Comparison of ENCODE assay signal across 21 mouse cellular contexts in genomic region chr3:95850611-95851010, GRCm38 (mm10). TPM values are rescaled to one million over a fixed set of nuclear protein-coding genes. Genes with fewer than 3 reads are reported as not detected.
DNase-seq lines count a peak whose midpoint lies in the region; ATAC-seq and TF ChIP-seq lines count a peak whose summit lies in the region.
"Had no signal": no experiment of that assay in that cellular context is flagged by ENCODE, and none has a peak within 500 bp of the region (broad histone marks: within the 10 kb centered on the region; RNA-seq: fewer than 3 reads in every experiment).

No protein-coding gene starts in this region.

- no peaks in the 10 kb centered on the region for H3K27me3 ChIP-seq in heart, embryonic 12.5 days (replicated peaks)
- no peaks in the 10 kb centered on the region for H3K27me3 ChIP-seq in heart, embryonic 16.5 days (ENCODE audit: control insufficient read depth, insufficient read depth, low read length)
- H3K27me3 ChIP-seq in MEL (ENCODE audit: control insufficient read depth in 1 of 2, insufficient read depth in 2 of 2, low read length in 2 of 2) = no peaks in the 10 kb centered on the region
- no peaks in the 10 kb centered on the region for H3K27me3 ChIP-seq in liver, embryonic 14.5 days (ENCODE audit: control insufficient read depth, insufficient read depth, low read length)
- H3K27me3 ChIP-seq: CH12.LX; forebrain, embryonic 13.5 days; intestine, embryonic 15.5 days had no signal

- no peak for TF ChIP-seq POLR2A in MEL (IDR thresholded peaks at IDR 0.05; ENCODE audit: control insufficient read depth in 1 of 2, insufficient read depth in 1 of 2, low read depth in 1 of 2, low read length in 2 of 2, poor library complexity in 1 of 2)

- no peak for TF ChIP-seq RAD21 in MEL (IDR thresholded peaks at IDR 0.05; ENCODE audit: low read depth, low read length)

- peaks cover 73% of the 10 kb centered on the region for H3K36me3 ChIP-seq in heart, embryonic 12.5 days
- peaks cover 59% of the 10 kb centered on the region for H3K36me3 ChIP-seq in heart, embryonic 16.5 days (ENCODE audit: control insufficient read depth, insufficient read depth)
- H3K36me3 ChIP-seq in MEL (ENCODE audit: control insufficient read depth in 1 of 2, insufficient read depth in 2 of 2, low read length in 2 of 2) = peaks cover 47 to 74% of the 10 kb centered on the region in 2 experiments
- peaks cover 68% of the 10 kb centered on the region for H3K36me3 ChIP-seq in liver, embryonic 14.5 days (replicated peaks; ENCODE audit: control insufficient read depth, insufficient read depth, low read depth)

- TF ChIP-seq EP300 in MEL (IDR thresholded peaks at IDR 0.05; ENCODE audit: low read depth in 1 of 2, low read length in 2 of 2) = no peak; a peak in 1 of 4 replicates
- no peak for TF ChIP-seq EP300 in liver, embryonic 14.5 days (IDR thresholded peaks at IDR 0.05; ENCODE audit: low read depth)

- peaks cover 26% of the 10 kb centered on the region for H3K79me2 ChIP-seq in MEL (ENCODE audit: control insufficient read depth, insufficient read depth, low read length, poor library complexity)

- TF ChIP-seq CTCF in MEL (IDR thresholded peaks at IDR 0.05 in 2 of 3, conservative IDR thresholded peaks at IDR 0.05 in 1 of 3; ENCODE audit: control insufficient read depth in 1 of 3, insufficient read depth in 1 of 3, low read depth in 2 of 3, low read length in 3 of 3, poor library complexity in 1 of 3, severe bottlenecking in 1 of 3) = no peak
- no peak for TF ChIP-seq CTCF in liver, embryonic 14.5 days (IDR thresholded peaks at IDR 0.05; ENCODE audit: low read depth)

- H3K4me1 ChIP-seq in heart, embryonic 12.5 days (replicated peaks) = peaks cover 10% of the 10 kb centered on the region
- peaks cover 15% of the 10 kb centered on the region for H3K4me1 ChIP-seq in heart, embryonic 16.5 days (ENCODE audit: control insufficient read depth, insufficient read depth, low read length)
- H3K4me1 ChIP-seq in MEL (ENCODE audit: control insufficient read depth in 1 of 2, insufficient read depth in 2 of 2, low read length in 2 of 2) = peaks cover 13 to 18% of the 10 kb centered on the region in 2 experiments; a peak in 3 of 4 replicates
- peaks cover 18 to 19% of the 10 kb centered on the region in 2 experiments for H3K4me1 ChIP-seq in liver, embryonic 14.5 days (replicated peaks; ENCODE audit: control insufficient read depth in 2 of 2, insufficient read depth in 2 of 2, low read length in 1 of 2)
- H3K4me1 ChIP-seq: intestine, embryonic 15.5 days had no signal

- intact Hi-C loops in heart, postnatal 14 days (cut with DNase I) = no loop called here

- H3K4me3 ChIP-seq in heart, embryonic 12.5 days = no peak overlapping the region
- H3K4me3 ChIP-seq in heart, embryonic 16.5 days (ENCODE audit: low read length) = no peak overlapping the region
- no peak overlapping the region for H3K4me3 ChIP-seq in MEL (ENCODE audit: control insufficient read depth in 1 of 2, insufficient read depth in 1 of 2, low read depth in 2 of 2, low read length in 2 of 2)
- no peak overlapping the region for H3K4me3 ChIP-seq in liver, embryonic 14.5 days (ENCODE audit: insufficient read depth in 1 of 2, low read depth in 2 of 2, low read length in 2 of 2)
- H3K4me3 ChIP-seq: embryonic facial prominence, embryonic 10.5 days; forebrain, embryonic 13.5 days; gastrocnemius, adult 2 months; hindbrain, embryonic 10.5 days; intestine, embryonic 15.5 days had no signal

- no peak for ATAC-seq in heart, embryonic 12.5 days (ENCODE audit: insufficient number of reproducible peaks, low FRiP score)
- no peak for ATAC-seq in heart, embryonic 16.5 days (replicated peaks; ENCODE audit: extremely low read depth, insufficient read depth, low FRiP score)
- peak; percentile 34; the same call in 1 of the 2 replicates for ATAC-seq in liver, embryonic 14.5 days (ENCODE audit: insufficient read depth)
- ATAC-seq: forebrain, embryonic 13.5 days; forebrain, postnatal 0 days; intestine, embryonic 15.5 days had no signal

- peak overlapping the region; percentile 51 for H3K27ac ChIP-seq in heart, embryonic 12.5 days (ENCODE audit: poor library complexity, severe bottlenecking)
- H3K27ac ChIP-seq in heart, embryonic 16.5 days (ENCODE audit: low read length) = peak overlapping the region; percentile 74
- H3K27ac ChIP-seq in MEL (ENCODE audit: control insufficient read depth, low read depth, low read length) = no peak overlapping the region
- no peak overlapping the region for H3K27ac ChIP-seq in liver, embryonic 14.5 days
- H3K27ac ChIP-seq: embryonic facial prominence, embryonic 10.5 days; forebrain, embryonic 13.5 days; gastrocnemius, adult 2 months; hindbrain, embryonic 10.5 days; hindbrain, embryonic 14.5 days; intestine, embryonic 15.5 days had no signal

- H3K9ac ChIP-seq in heart, embryonic 12.5 days = no peak overlapping the region
- no peak overlapping the region for H3K9ac ChIP-seq in heart, embryonic 16.5 days (ENCODE audit: low read length)
- H3K9ac ChIP-seq in MEL (ENCODE audit: control insufficient read depth, low read depth, low read length, poor library complexity, severe bottlenecking) = no peak overlapping the region
- no peak overlapping the region; the same call in 1 of the 2 replicates for H3K9ac ChIP-seq in liver, embryonic 14.5 days (replicated peaks)
- H3K9ac ChIP-seq: forebrain, embryonic 13.5 days; forebrain, postnatal 0 days; hindbrain, embryonic 14.5 days; intestine, embryonic 15.5 days had no signal

- no peaks in the 10 kb centered on the region for H3K9me3 ChIP-seq in heart, embryonic 12.5 days (replicated peaks)
- no peaks in the 10 kb centered on the region for H3K9me3 ChIP-seq in heart, embryonic 16.5 days (replicated peaks; ENCODE audit: control insufficient read depth, low read length)
- H3K9me3 ChIP-seq in MEL (replicated peaks; ENCODE audit: insufficient read depth, low read length) = no peaks in the 10 kb centered on the region
- H3K9me3 ChIP-seq in liver, embryonic 14.5 days (ENCODE audit: control insufficient read depth, low read length) = no peaks in the 10 kb centered on the region
- H3K9me3 ChIP-seq: embryonic facial prominence, embryonic 10.5 days; forebrain, embryonic 13.5 days; hindbrain, embryonic 10.5 days; intestine, embryonic 15.5 days had no signal

- no peak for DNase-seq in heart, postnatal 14 days
- no peak for DNase-seq in heart, adult 8-10 months (ENCODE audit: low spot score)
- no peak for DNase-seq in MEL (ENCODE audit: low read depth, low spot score)
- DNase-seq in liver, embryonic 14.5 days (ENCODE audit: low read depth in 3 of 3, low spot score in 3 of 3) = no peak
- DNase-seq in left cerebral cortex, adult 18-20 months (ENCODE audit: low spot score in 2 of 2) = no peak
- DNase-seq: adrenal gland, adult 8-10 months; adrenal gland, postnatal 36 days; cerebellum, adult 2 months; cerebellum, postnatal 10 days; forebrain, postnatal 0 days; gastrocnemius, adult 2 months; gastrocnemius, postnatal 25 days; kidney, adult 18-20 months had no signal

- 37% methylated on average over 4 of the region's 4 CpGs for WGBS in heart, embryonic 12.5 days
- WGBS in heart, embryonic 16.5 days = 39% methylated on average over 4 of the region's 4 CpGs
- 27% methylated on average over 4 of the region's 4 CpGs for WGBS in liver, embryonic 14.5 days (ENCODE audit: insufficient replicate concordance)

- no peak overlapping the region for H3K4me2 ChIP-seq in heart, embryonic 12.5 days
- H3K4me2 ChIP-seq in heart, embryonic 16.5 days (ENCODE audit: low read depth, low read length) = peak overlapping the region; percentile 29; the same call in 1 of the 2 replicates
- peak overlapping the region; percentile 50; the same call in 1 of the 2 replicates for H3K4me2 ChIP-seq in liver, embryonic 14.5 days (ENCODE audit: low read depth)
- H3K4me2 ChIP-seq: forebrain, embryonic 13.5 days; hindbrain, embryonic 14.5 days; intestine, embryonic 15.5 days had no signal

RNA-seq across cellular contexts. Expression of gene Prpf3, which starts 5.1 kb away (rescaled TPM):
- 36.6 and 36.7 TPM in 2 replicates for polyA plus RNA-seq in heart, embryonic 12.5 days (2016; fragmentation: Nextera tagmentation; extraction: Ambion mirVana)
- 10 to 100 TPM; 19.2 to 27.2 TPM for total RNA-seq in heart, postnatal 14 days (2021)
- polyA plus RNA-seq in heart, embryonic 16.5 days (2015; fragmentation: Nextera tagmentation; extraction: Ambion mirVana) = 31.6 and 34.7 TPM in 2 replicates
- total RNA-seq in heart, adult 8-10 months (2022) = 10 to 100 TPM; 13.9 to 22.5 (median 21.3) TPM
- total RNA-seq in MEL (2012; rRNA removed) = 109 and 126 TPM in 2 replicates
- 100 to 1,000 TPM; 199 to 277 TPM for polyA plus RNA-seq in MEL (2012; ENCODE audit: insufficient read depth in 1 of 2, insufficient read length in 2 of 2, low read depth in 1 of 2, low replicate concordance in 2 of 2, missing spikeins in 1 of 2)
- 9.9 and 18.9 TPM in 2 replicates for polyA plus RNA-seq in liver, embryonic 14.5 days (2012; rRNA removed)
- polyA plus RNA-seq in liver, embryonic 14.5 days (2014; fragmentation: Nextera tagmentation; extraction: Ambion mirVana) = 27.2 and 27.5 TPM in 2 replicates
- total RNA-seq in left cerebral cortex, adult 18-20 months (2021) = 10 to 100 TPM; 30.1 to 32.8 TPM

RNA-seq across cellular contexts. Expression of gene Mrps21, which starts 20.7 kb away (rescaled TPM):
- polyA plus RNA-seq in heart, embryonic 12.5 days (2016; fragmentation: Nextera tagmentation; extraction: Ambion mirVana) = 405 and 408 TPM in 2 replicates
- total RNA-seq in heart, postnatal 14 days (2021) = 100 to 1,000 TPM; 275 to 290 TPM
- 356 and 374 TPM in 2 replicates for polyA plus RNA-seq in heart, embryonic 16.5 days (2015; fragmentation: Nextera tagmentation; extraction: Ambion mirVana)
- total RNA-seq in heart, adult 8-10 months (2022) = 100 to 1,000 TPM; 312 to 354 (median 350) TPM
- 524 and 586 TPM in 2 replicates for total RNA-seq in MEL (2012; rRNA removed)
- 100 to 1,000 TPM in 1 of 2 experiments, not detected in 1; 469 TPM for polyA plus RNA-seq in MEL (2012; ENCODE audit: insufficient read depth in 1 of 2, insufficient read length in 2 of 2, low read depth in 1 of 2, low replicate concordance in 2 of 2, missing spikeins in 1 of 2)
- polyA plus RNA-seq in liver, embryonic 14.5 days (2012; rRNA removed) = 72.5 and 119 TPM in 2 replicates
- 224 and 226 TPM in 2 replicates for polyA plus RNA-seq in liver, embryonic 14.5 days (2014; fragmentation: Nextera tagmentation; extraction: Ambion mirVana)
- 100 to 1,000 TPM; 163 to 166 TPM for total RNA-seq in left cerebral cortex, adult 18-20 months (2021)

RNA-seq across cellular contexts. Expression of gene Ciart, which starts 31.4 kb away (rescaled TPM):
- 5.5 and 6.8 TPM in 2 replicates for polyA plus RNA-seq in heart, embryonic 12.5 days (2016; fragmentation: Nextera tagmentation; extraction: Ambion mirVana)
- 1 to 10 TPM; 2.8 to 3.0 TPM for total RNA-seq in heart, postnatal 14 days (2021)
- 3.8 and 4.8 TPM in 2 replicates for polyA plus RNA-seq in heart, embryonic 16.5 days (2015; fragmentation: Nextera tagmentation; extraction: Ambion mirVana)
- total RNA-seq in heart, adult 8-10 months (2022) = 10 to 100 TPM; 12.0 to 58.8 (median 26.9) TPM
- 4.9 and 18.5 TPM in 2 replicates for total RNA-seq in MEL (2012; rRNA removed)
- polyA plus RNA-seq in MEL (2012; ENCODE audit: insufficient read depth in 1 of 2, insufficient read length in 2 of 2, low read depth in 1 of 2, low replicate concordance in 2 of 2, missing spikeins in 1 of 2) = 10 to 100 TPM in 1 of 2 experiments, not detected in 1; 23.8 TPM
- 0.57 and 0.73 TPM in 2 replicates for polyA plus RNA-seq in liver, embryonic 14.5 days (2012; rRNA removed)
- polyA plus RNA-seq in liver, embryonic 14.5 days (2014; fragmentation: Nextera tagmentation; extraction: Ambion mirVana) = 0.32 and 0.53 TPM in 2 replicates
- 10 to 100 TPM; 10.0 to 17.0 TPM for total RNA-seq in left cerebral cortex, adult 18-20 months (2021)

RNA-seq across cellular contexts. Expression of gene Rprd2, which starts 31.9 kb away (rescaled TPM):
- 25.5 and 25.9 TPM in 2 replicates for polyA plus RNA-seq in heart, embryonic 12.5 days (2016; fragmentation: Nextera tagmentation; extraction: Ambion mirVana)
- total RNA-seq in heart, postnatal 14 days (2021) = 10 to 100 TPM; 41.3 to 42.1 TPM
- polyA plus RNA-seq in heart, embryonic 16.5 days (2015; fragmentation: Nextera tagmentation; extraction: Ambion mirVana) = 17.9 and 19.2 TPM in 2 replicates
- 10 to 100 TPM; 39.1 to 47.6 (median 41.0) TPM for total RNA-seq in heart, adult 8-10 months (2022)
- total RNA-seq in MEL (2012; rRNA removed) = 16.3 and 17.1 TPM in 2 replicates
- 10 to 100 TPM; 31.9 to 42.0 TPM for polyA plus RNA-seq in MEL (2012; ENCODE audit: insufficient read depth in 1 of 2, insufficient read length in 2 of 2, low read depth in 1 of 2, low replicate concordance in 2 of 2, missing spikeins in 1 of 2)
- 4.2 and 5.3 TPM in 2 replicates for polyA plus RNA-seq in liver, embryonic 14.5 days (2012; rRNA removed)
- polyA plus RNA-seq in liver, embryonic 14.5 days (2014; fragmentation: Nextera tagmentation; extraction: Ambion mirVana) = 6.6 and 6.8 TPM in 2 replicates
- 10 to 100 TPM; 64.4 to 64.7 TPM for total RNA-seq in left cerebral cortex, adult 18-20 months (2021)

RNA-seq across cellular contexts. Expression of gene BC028528, which starts 41.2 kb away (rescaled TPM):
- polyA plus RNA-seq in heart, embryonic 12.5 days (2016; fragmentation: Nextera tagmentation; extraction: Ambion mirVana) = 26.1 and 26.3 TPM in 2 replicates
- 10 to 100 TPM; 24.0 to 24.6 TPM for total RNA-seq in heart, postnatal 14 days (2021)
- 41.5 and 48.6 TPM in 2 replicates for polyA plus RNA-seq in heart, embryonic 16.5 days (2015; fragmentation: Nextera tagmentation; extraction: Ambion mirVana)
- total RNA-seq in heart, adult 8-10 months (2022) = 10 to 100 TPM in 2 of 4 experiments, 1 to 10 TPM in 2; 6.3 to 12.0 (median 8.4) TPM
- 7.4 and 12.2 TPM in 2 replicates for total RNA-seq in MEL (2012; rRNA removed)
- 10 to 100 TPM in 1 of 2 experiments, not detected in 1; 13.6 TPM for polyA plus RNA-seq in MEL (2012; ENCODE audit: insufficient read depth in 1 of 2, insufficient read length in 2 of 2, low read depth in 1 of 2, low replicate concordance in 2 of 2, missing spikeins in 1 of 2)
- polyA plus RNA-seq in liver, embryonic 14.5 days (2012; rRNA removed) = 3.2 and 5.1 TPM in 2 replicates
- polyA plus RNA-seq in liver, embryonic 14.5 days (2014; fragmentation: Nextera tagmentation; extraction: Ambion mirVana) = 3.8 and 5.1 TPM in 2 replicates
- total RNA-seq in left cerebral cortex, adult 18-20 months (2021) = 1 to 10 TPM; 3.6 to 6.3 TPM

Comparison
In these comparisons a context has a peak if more than half of its experiments do, and no peak if none do; other contexts are left out.
1. H3K27ac ChIP-seq: peak in heart, embryonic 12.5 days (single experiment) and heart, embryonic 16.5 days (single experiment); none in MEL (single experiment) and liver, embryonic 14.5 days (single experiment).